Mouse (Mus musculus) lung, adult 10 weeks (tissue): ENCODE measurements around the gene Ythdf2. TPM values are rescaled to one million over a fixed set of nuclear protein-coding genes. Genes with fewer than 3 reads are reported as not detected.

Source experiments
- polyA plus RNA-seq: library from polyadenylated mRNA; stranded (reverse); fragments of 350-450 nt; fragmentation: Illumina TruSeq; extraction: RNeasy Lipid Tissue Mini Kit (QIAGEN cat#74804); gene quantifications from one replicate; pipeline ENCODE4 v1.2.3, GENCODE M21; 2014; ENCODE audit warnings: low read depth, low replicate concordance; ENCODE audit not compliant: insufficient read depth

The Ythdf2 gene
- 19.7 TPM for polyA plus RNA-seq

DNA sequence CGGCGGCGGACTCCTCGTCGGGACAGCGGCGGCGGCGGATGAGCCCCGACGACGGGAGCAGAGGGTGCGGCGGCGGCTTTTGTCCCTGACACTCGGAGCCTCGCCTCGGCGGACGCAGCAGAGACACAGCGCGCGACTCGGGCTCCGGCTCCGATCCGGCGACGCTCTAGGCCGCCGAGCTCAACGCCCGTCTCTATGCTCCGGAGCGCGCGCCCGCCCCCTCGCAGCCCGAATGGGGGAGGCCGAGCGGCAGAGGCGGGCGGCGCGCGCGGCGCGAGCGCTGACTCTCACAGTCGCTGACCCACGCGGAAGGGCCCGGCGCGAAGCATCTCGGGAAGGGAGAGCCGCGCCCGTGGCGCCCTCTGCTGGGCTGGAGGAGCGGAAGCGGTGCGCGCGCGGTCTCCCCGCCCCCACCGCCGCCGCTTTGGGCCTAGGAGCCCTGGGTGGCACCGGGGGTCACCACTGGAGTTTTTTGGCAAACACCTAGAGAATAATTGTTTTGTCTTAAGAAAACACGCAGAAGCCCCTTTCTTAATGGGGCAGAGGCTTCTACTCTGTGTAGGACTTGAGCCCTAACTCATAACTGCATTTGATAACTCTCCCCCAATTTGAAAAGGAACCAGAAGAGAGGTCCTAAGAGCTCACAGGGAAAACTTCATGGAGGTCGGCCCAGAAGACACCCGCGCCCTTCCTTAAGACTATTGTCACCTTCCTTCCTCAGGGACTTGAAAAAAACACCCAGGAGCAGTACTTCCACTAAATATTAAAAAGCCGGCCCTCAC, at the start of gene Ythdf2:
Gene Ythdf2 (minus strand): TSS at position 351 of the 782 bp plus-strand sequence.

DNA sequence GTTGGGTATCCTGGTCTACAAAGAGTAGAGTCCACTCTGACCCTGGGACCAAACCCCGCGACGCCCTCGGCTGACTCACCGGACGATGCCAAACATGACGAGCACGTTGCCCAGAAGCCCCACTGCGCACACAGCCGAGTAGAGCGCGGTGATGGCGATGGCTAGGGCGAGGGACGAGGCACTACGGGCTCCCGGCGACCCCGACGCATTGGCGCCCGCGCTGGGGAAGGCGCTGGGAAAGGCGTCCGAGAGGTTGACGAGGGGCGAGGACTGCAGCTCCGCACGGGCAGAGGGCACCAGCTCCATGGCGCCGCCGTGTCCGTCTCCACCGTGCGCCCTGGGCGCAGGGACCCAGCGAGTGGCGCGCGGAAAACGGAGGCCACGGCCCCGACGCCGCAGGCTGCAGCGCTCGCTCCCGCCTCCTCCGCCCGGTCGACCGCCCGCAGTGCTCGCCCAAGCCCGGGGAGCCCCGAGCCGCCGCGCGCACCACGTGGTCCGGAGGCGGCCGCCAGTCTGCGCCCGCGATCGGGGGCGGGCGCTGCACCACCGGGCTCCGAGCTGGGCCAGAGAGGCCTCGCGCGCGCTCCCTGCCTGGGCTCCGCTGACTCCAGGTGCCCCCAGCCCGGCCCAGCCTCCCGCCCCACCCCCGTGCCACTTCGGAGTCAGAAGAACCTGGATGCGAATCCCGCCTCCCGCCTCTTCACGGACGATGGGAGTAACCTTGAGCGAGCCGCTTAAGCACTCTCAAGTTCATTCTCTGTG, 67.8 kb downstream of the Ythdf2 start, which contains the start of gene Oprd1:
Gene Oprd1 (minus strand): TSS at position 407 of the 762 bp plus-strand sequence.

Other genes with a start within 250 kb of the Ythdf2 start
- gene Gm10300, start 137.6 kb downstream of the Ythdf2 start, polyA plus RNA-seq, result not detected
- 28.4 TPM for gene Epb41, start 137.0 kb downstream of the Ythdf2 start, polyA plus RNA-seq
- not detected for gene Oprd1, start 67.8 kb downstream of the Ythdf2 start, polyA plus RNA-seq
- 5.7 TPM for gene Gmeb1, start 49.3 kb upstream of the Ythdf2 start, polyA plus RNA-seq
- 24.8 TPM for gene Taf12, start 62.1 kb upstream of the Ythdf2 start, polyA plus RNA-seq
- gene Rab42, start 91.1 kb upstream of the Ythdf2 start, polyA plus RNA-seq, result 0.48 TPM
- gene Trnau1ap, start 117.2 kb upstream of the Ythdf2 start, polyA plus RNA-seq, result 51.0 TPM
- gene Rcc1, start 141.3 kb upstream of the Ythdf2 start, polyA plus RNA-seq, result 6.3 TPM
- gene Phactr4, start 210.2 kb upstream of the Ythdf2 start, polyA plus RNA-seq, result 10.9 TPM